In genomic region chr7:70358848-70359591, GRCm38 (mm10) we compare ENCODE assay signal across 8 mouse cellular contexts. TPM values are rescaled to one million over a fixed set of nuclear protein-coding genes. Genes with fewer than 3 reads are reported as not detected.
DNase-seq lines count a peak whose midpoint lies in the region; ATAC-seq and TF ChIP-seq lines count a peak whose summit lies in the region.

No protein-coding gene starts in this region.

- H3K36me3 ChIP-seq in heart, embryonic 13.5 days: peaks cover 28% of the 10 kb centered on the region
- H3K36me3 ChIP-seq in kidney, postnatal 0 days (ENCODE audit: insufficient read depth, low read length): peaks cover 28% of the 10 kb centered on the region
- no peaks in the 10 kb centered on the region for H3K36me3 ChIP-seq in midbrain, postnatal 0 days (ENCODE audit: insufficient read depth, low read length)

- peak overlapping the region; percentile 82 for H3K4me2 ChIP-seq in heart, embryonic 13.5 days
- peak overlapping the region; percentile 82 for H3K4me2 ChIP-seq in kidney, postnatal 0 days (ENCODE audit: low read length)
- peak overlapping the region; percentile 87 for H3K4me2 ChIP-seq in midbrain, postnatal 0 days (ENCODE audit: low read depth, low read length, poor library complexity, severe bottlenecking)

- WGBS in heart, embryonic 13.5 days: under 1% methylated on average over 33 of the region's 33 CpGs
- under 1% methylated on average over 33 of the region's 33 CpGs for WGBS in kidney, postnatal 0 days
- WGBS in midbrain, postnatal 0 days: under 1% methylated on average over 33 of the region's 33 CpGs

- no peak for TF ChIP-seq CTCF in kidney, postnatal 0 days (IDR thresholded peaks at IDR 0.05; ENCODE audit: low read depth)
- no peak for TF ChIP-seq CTCF in midbrain, postnatal 0 days (IDR thresholded peaks at IDR 0.05)

- peak overlapping the region; percentile 97 for H3K9ac ChIP-seq in heart, embryonic 13.5 days
- peak overlapping the region; percentile 100 for H3K9ac ChIP-seq in kidney, postnatal 0 days (ENCODE audit: low read depth, low read length)
- peak overlapping the region; percentile 72 for H3K9ac ChIP-seq in midbrain, postnatal 0 days (replicated peaks; ENCODE audit: low read length, poor library complexity, severe bottlenecking)

- peak overlapping the region; percentile 98 for H3K27ac ChIP-seq in heart, embryonic 13.5 days (replicated peaks)
- peak overlapping the region; percentile 99 for H3K27ac ChIP-seq in kidney, postnatal 0 days
- peak overlapping the region; percentile 82 for H3K27ac ChIP-seq in midbrain, postnatal 0 days (ENCODE audit: low read depth, low read length)

- H3K9me3 ChIP-seq in heart, embryonic 13.5 days: no peaks in the 10 kb centered on the region
- no peaks in the 10 kb centered on the region for H3K9me3 ChIP-seq in kidney, postnatal 0 days (replicated peaks; ENCODE audit: low read length)
- H3K9me3 ChIP-seq in midbrain, postnatal 0 days (ENCODE audit: low read length): no peaks in the 10 kb centered on the region

- H3K27me3 ChIP-seq in heart, embryonic 13.5 days (replicated peaks): peaks cover 55% of the 10 kb centered on the region
- no peaks in the 10 kb centered on the region for H3K27me3 ChIP-seq in kidney, postnatal 0 days (ENCODE audit: insufficient read depth, low read length)
- H3K27me3 ChIP-seq in midbrain, postnatal 0 days (ENCODE audit: insufficient read depth, low read length): peaks cover 43% of the 10 kb centered on the region

- no peak for ATAC-seq in heart, embryonic 13.5 days (ENCODE audit: extremely low read depth, insufficient number of reproducible peaks, low FRiP score, low TSS enrichment)
- ATAC-seq in kidney, postnatal 0 days (replicated peaks; ENCODE audit: low FRiP score, low read depth): peak; percentile 8; the same call in 1 of the 2 replicates
- ATAC-seq in midbrain, postnatal 0 days (ENCODE audit: low FRiP score): no peak

- DNase-seq in adrenal gland, adult (ENCODE audit: inconsistent age in 2 of 2, low spot score in 1 of 2): peak; percentile 59 to 90
- DNase-seq in adrenal gland, adult 2 months: no peak
- peak; percentile 56 for DNase-seq in right cerebral cortex, postnatal 25 days
- DNase-seq in right cerebral cortex, postnatal 36 days (ENCODE audit: low spot score in 2 of 2): no peak
- peak; percentile 66 for DNase-seq in kidney, postnatal 0 days (ENCODE audit: low spot score)
- no peak for DNase-seq in midbrain, postnatal 0 days (ENCODE audit: low spot score)
- no peak for DNase-seq in frontal cortex, postnatal 10 days (ENCODE audit: low spot score in 2 of 2)

- H3K4me1 ChIP-seq in heart, embryonic 13.5 days: peaks cover 18% of the 10 kb centered on the region
- H3K4me1 ChIP-seq in kidney, postnatal 0 days (replicated peaks; ENCODE audit: insufficient read depth, low read length): no peaks in the 10 kb centered on the region
- no peaks in the 10 kb centered on the region for H3K4me1 ChIP-seq in midbrain, postnatal 0 days (ENCODE audit: insufficient read depth, low read length)

- peak overlapping the region; percentile 80 for H3K4me3 ChIP-seq in heart, embryonic 13.5 days
- H3K4me3 ChIP-seq in kidney, postnatal 0 days (replicated peaks; ENCODE audit: low read depth, low read length): peak overlapping the region; percentile 98
- peak overlapping the region; percentile 68 for H3K4me3 ChIP-seq in midbrain, postnatal 0 days (ENCODE audit: low read depth, low read length)

RNA-seq across cellular contexts. Expression of gene Nr2f2, which starts 7.5 kb away (rescaled TPM):
- 100 to 1,000 TPM; 109 to 132 TPM for total RNA-seq in adrenal gland, adult 2 months (2021)
- 401 and 472 TPM in 2 replicates for polyA plus RNA-seq in adrenal gland, adult 2 months (2012; rRNA removed)
- 24.5 and 27.3 TPM in 2 replicates for polyA plus RNA-seq in heart, embryonic 13.5 days (2015; fragmentation: Nextera tagmentation; extraction: Ambion mirVana)
- 190 and 203 TPM in 2 replicates for polyA plus RNA-seq in kidney, postnatal 0 days (2015; fragmentation: Nextera tagmentation; extraction: Ambion mirVana)
- 38.9 and 43.2 TPM in 2 replicates for total RNA-seq in midbrain, postnatal 0 days (2014; rRNA removed)
- 65.4 and 81.6 TPM in 2 replicates for polyA plus RNA-seq in midbrain, postnatal 0 days (2015; fragmentation: Nextera tagmentation; extraction: Ambion mirVana)

Comparison
In these comparisons a context has a peak if more than half of its experiments do, and no peak if none do; other contexts are left out.
1. DNase-seq: peak in adrenal gland, adult (2 of 2), right cerebral cortex, postnatal 25 days (single experiment) and kidney, postnatal 0 days (single experiment); none in adrenal gland, adult 2 months (single experiment), right cerebral cortex, postnatal 36 days (0 of 2), midbrain, postnatal 0 days (single experiment) and frontal cortex, postnatal 10 days (0 of 2).
2. Peak in every context shown above with its lines, with median percentiles within 50 percentile points of each other: H3K27ac ChIP-seq, H3K4me2 ChIP-seq, H3K4me3 ChIP-seq and H3K9ac ChIP-seq.